Mouse (Mus musculus) liver, embryonic 11.5 days (tissue): ENCODE data around the gene Gm49337. TPM values are rescaled to one million over a fixed set of nuclear protein-coding genes. Genes with fewer than 3 reads are reported as not detected.
"Not testable (repeated sequence)": the region's sequence is repeated elsewhere in the genome, so short reads cannot be mapped to it uniquely, and the experiment has no call there.

Experiments
- ATAC-seq: fragments of 200-750 bp; cut with Nextera tagmentation; replicated peaks from 2 replicates; pipeline ENCODE4 v1.8.0; 2017; ENCODE audit warnings: moderate number of reproducible peaks, mild to moderate bottlenecking, moderate TSS enrichment, moderate library complexity; ENCODE audit not compliant: low FRiP score
- DNase-seq: peaks from one replicate; pipeline ENCODE4 v3.0.0-alpha.2; 2017; ENCODE audit warnings: low spot score
- H3K27ac ChIP-seq: fragments of 300-500 bp; sonication (generic); 2 replicates; pipeline ENCODE4 v1.5.1; 2014; ENCODE audit warnings: mild to moderate bottlenecking, low read depth, low read length, control low read depth
- H3K27me3 ChIP-seq: fragments of 300-500 bp; sonication (generic); replicated peaks from 2 replicates; pipeline ENCODE4 v1.6.1; 2014; ENCODE audit warnings: low read length, mixed read lengths; ENCODE audit not compliant: control insufficient read depth, insufficient read depth
- H3K36me3 ChIP-seq: fragments of 300-500 bp; sonication (generic); 2 replicates; pipeline ENCODE4 v1.6.1; 2014; ENCODE audit warnings: mild to moderate bottlenecking, low read length, moderate library complexity, mixed read lengths; ENCODE audit not compliant: control insufficient read depth, insufficient read depth
- H3K4me1 ChIP-seq: fragments of 300-500 bp; sonication (generic); replicated peaks from 2 replicates; pipeline ENCODE4 v1.6.1; 2014; ENCODE audit warnings: low read length, mixed read lengths; ENCODE audit not compliant: control insufficient read depth, insufficient read depth
- H3K4me2 ChIP-seq: fragments of 300-500 bp; sonication (generic); 2 replicates; pipeline ENCODE4 v1.6.1; 2014; ENCODE audit warnings: mild to moderate bottlenecking, control low read depth, moderate library complexity
- H3K4me3 ChIP-seq: fragments of 300-500 bp; sonication (generic); 2 replicates; pipeline ENCODE4 v1.5.1; 2014; ENCODE audit warnings: low read depth, low read length, control low read depth
- H3K9ac ChIP-seq: fragments of 300-500 bp; sonication (generic); 2 replicates; pipeline ENCODE4 v1.6.1; 2014; ENCODE audit warnings: low read depth, low read length, control low read depth
- H3K9me3 ChIP-seq: fragments of 300-500 bp; sonication (generic); 2 replicates; pipeline ENCODE4 v1.6.1; 2016; ENCODE audit warnings: low read length, inconsistent platforms, mixed read lengths; ENCODE audit not compliant: control insufficient read depth
- WGBS: fragments of 180-500 bp; shearing (Covaris S2); extraction: QIAGEN DNeasy Blood & Tissue Kit; methylation state at CpG from one replicate; pipeline ENCODE4 v1.1.7; 2014; 5-methylcytosine and 5-hydroxymethylcytosine counted together
- polyA plus RNA-seq: library from polyadenylated mRNA; unstranded; fragments of >200 nt; fragmentation: Nextera tagmentation; extraction: Ambion mirVana; gene quantifications from 2 replicates; pipeline ENCODE4 v1.2.1, GENCODE M21; 2014

The Gm49337 gene
- polyA plus RNA-seq, 1 experiment from 2014 or later = not detected

GRCm38 (mm10) chr4:116215895-116216605 lies 42.9 kb downstream of the Gm49337 start:
- no peak overlapping the region for H3K4me3 ChIP-seq
- DNase-seq (no peak), ATAC-seq (no peak)
- WGBS = 84% methylated on average over 2 of the region's 2 CpGs
- H3K27me3 ChIP-seq = no peaks in the 10 kb centered on the region
- no peaks in the 10 kb centered on the region for H3K36me3 ChIP-seq
- no peak overlapping the region for H3K9ac ChIP-seq
- no peaks in the 10 kb centered on the region for H3K9me3 ChIP-seq
- H3K27ac ChIP-seq = no peak overlapping the region
- H3K4me2 ChIP-seq = no peak overlapping the region
- peaks cover 3% of the 10 kb centered on the region; the same call in 1 of the 2 replicates for H3K4me1 ChIP-seq

GRCm38 (mm10) chr4:116217046-116217445 lies 43.9 kb downstream of the Gm49337 start:
- no peaks in the 10 kb centered on the region for H3K36me3 ChIP-seq
- WGBS = 44% methylated on average over 2 of the region's 2 CpGs
- no peaks in the 10 kb centered on the region for H3K27me3 ChIP-seq

GRCm38 (mm10) chr4:116217661-116218060 lies 44.5 kb downstream of the Gm49337 start:
- not testable (repeated sequence) for DNase-seq, H3K36me3 ChIP-seq, H3K9ac ChIP-seq, H3K4me2 ChIP-seq, H3K4me1 ChIP-seq, H3K4me3 ChIP-seq, H3K27ac ChIP-seq, H3K27me3 ChIP-seq, ATAC-seq, H3K9me3 ChIP-seq
- 94% methylated on average over 1 of the region's 1 CpGs for WGBS

More at GRCm38 (mm10) chr4:116217046-116217445, 43.9 kb downstream of the Gm49337 start:
- ATAC-seq = no peak
- Histone ChIP-seq H3K27ac (no peak overlapping the region), H3K4me1 (peaks cover 3% of the 10 kb centered on the region; the same call in 1 of the 2 replicates), H3K4me2 (no peak overlapping the region), H3K9ac (no peak overlapping the region), H3K4me3 (no peak overlapping the region), H3K9me3 (no peaks in the 10 kb centered on the region)
- DNase-seq = no peak

GRCm38 (mm10) chr4:116219056-116219455 lies 45.9 kb downstream of the Gm49337 start:
- Histone ChIP-seq H3K36me3 (no peaks in the 10 kb centered on the region), H3K27ac (no peak overlapping the region), H3K9me3 (no peaks in the 10 kb centered on the region), H3K9ac (no peak overlapping the region), H3K27me3 (no peaks in the 10 kb centered on the region), H3K4me3 (no peak overlapping the region), H3K4me1 (peaks cover 3% of the 10 kb centered on the region; the same call in 1 of the 2 replicates), H3K4me2 (no peak overlapping the region)
- ATAC-seq = no peak
- no peak for DNase-seq
- 86% methylated on average over 1 of the region's 1 CpGs for WGBS

- WGBS = 26% methylated on average over 6 of the region's 6 CpGs
- H3K4me2 ChIP-seq = peak overlapping the region; percentile 75
- DNase-seq = no peak
- peak overlapping the region; percentile 88 for H3K9ac ChIP-seq
- peaks cover 3% of the 10 kb centered on the region; the same call in 1 of the 2 replicates for H3K4me1 ChIP-seq
- H3K27ac ChIP-seq = peak overlapping the region; percentile 94
- H3K36me3 ChIP-seq = no peaks in the 10 kb centered on the region
- H3K27me3 ChIP-seq = no peaks in the 10 kb centered on the region
- peak overlapping the region; percentile 81 for H3K4me3 ChIP-seq
- no peak for ATAC-seq
- no peaks in the 10 kb centered on the region for H3K9me3 ChIP-seq
Measured at GRCm38 (mm10) chr4:116220071-116220650, 47.0 kb downstream of the Gm49337 start.

DNA sequence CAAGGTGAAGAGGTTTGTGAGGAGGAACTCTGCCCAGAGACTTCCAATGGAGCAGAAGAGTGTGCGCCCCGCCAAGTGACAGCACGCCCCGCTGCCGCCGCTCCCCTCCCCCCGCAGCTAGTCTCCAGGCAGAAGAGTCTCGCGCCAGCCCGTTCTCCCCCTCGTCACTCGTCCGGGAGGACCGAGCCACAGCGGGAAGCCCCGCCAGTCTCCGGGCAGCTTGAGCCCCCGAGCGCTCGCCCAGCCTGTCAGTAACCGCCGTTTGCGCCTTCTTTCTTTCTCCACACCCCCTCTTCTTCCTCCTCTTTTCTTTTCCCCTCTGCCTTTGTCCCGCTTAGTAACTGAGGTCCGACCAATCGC lies 47.6 kb downstream of the Gm49337 start:
- under 1% methylated on average over 26 of the region's 26 CpGs for whole genome bisulfite sequencing
- H3K4me1 ChIP-seq = peaks cover 3% of the 10 kb centered on the region; the same call in 1 of the 2 replicates
- H3K9ac ChIP-seq = peak overlapping the region; percentile 88
- H3K4me3 ChIP-seq = peak overlapping the region; percentile 81
- H3K27ac ChIP-seq = peak overlapping the region; percentile 94
- peak; percentile 67 for ATAC-seq
- H3K27me3 ChIP-seq = no peaks in the 10 kb centered on the region
- no peaks in the 10 kb centered on the region for H3K36me3 ChIP-seq
- peak overlapping the region; percentile 75 for H3K4me2 ChIP-seq
- no peaks in the 10 kb centered on the region for H3K9me3 ChIP-seq
- DNase-seq = no peak

DNA sequence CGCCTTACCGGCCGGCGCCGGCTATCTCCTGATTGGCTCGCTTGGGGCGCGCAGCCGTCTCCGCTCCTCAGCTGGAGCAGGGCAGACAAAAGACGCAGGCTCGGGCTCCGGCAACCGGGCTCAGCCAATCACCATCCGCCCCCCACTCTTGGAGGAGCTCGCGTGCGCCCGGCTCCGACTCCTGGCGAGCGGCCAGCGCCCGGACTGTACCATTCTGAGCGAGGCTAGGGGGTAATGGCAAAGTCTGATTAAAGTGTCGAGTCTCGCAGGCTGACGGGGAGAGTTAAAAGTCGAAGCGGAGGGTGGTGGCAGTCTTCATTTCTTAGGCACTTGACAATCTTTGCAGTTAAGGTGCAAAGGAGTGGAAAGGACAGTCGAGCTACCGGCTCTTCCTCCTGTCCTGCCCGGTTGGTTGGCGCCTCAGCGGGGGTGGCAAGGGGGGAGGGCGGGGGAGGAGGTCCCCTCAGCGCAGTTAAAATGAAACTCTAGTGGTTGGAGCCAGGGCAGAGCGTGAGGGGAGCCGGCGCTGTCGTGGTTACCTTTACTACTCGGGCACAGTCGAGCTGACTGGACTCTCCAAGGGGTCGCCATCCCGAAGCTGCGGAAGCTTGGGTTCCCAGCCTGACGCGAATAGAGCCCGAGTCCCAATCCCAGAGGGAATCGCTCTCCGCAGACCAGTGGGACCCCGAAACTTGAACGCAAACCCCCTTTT lies 48.1 kb downstream of the Gm49337 start, which contains the start of gene Pik3r3:
TSS of gene Pik3r3 (plus strand) at position 479 of the 712 bp plus-strand sequence.
- H3K4me2 ChIP-seq = peak within 1 kb of the TSS; percentile 91
- WGBS = under 1% methylated on average over 53 of the region's 53 CpGs
- H3K9me3 ChIP-seq = no peaks in the 10 kb centered on the region
- peak within 1 kb of the TSS; percentile 81 for H3K4me3 ChIP-seq
- peak within 1 kb of the TSS; percentile 94 for H3K27ac ChIP-seq
- peak within 1 kb of the TSS; percentile 88 for H3K9ac ChIP-seq
- peak; percentile 100 for ATAC-seq
- H3K4me1 ChIP-seq = peaks cover 3% of the 10 kb centered on the region; the same call in 1 of the 2 replicates
- peak; percentile 96 for DNase-seq
- no peaks in the 10 kb centered on the region for H3K27me3 ChIP-seq
- no peaks in the 10 kb centered on the region for H3K36me3 ChIP-seq

DNA sequence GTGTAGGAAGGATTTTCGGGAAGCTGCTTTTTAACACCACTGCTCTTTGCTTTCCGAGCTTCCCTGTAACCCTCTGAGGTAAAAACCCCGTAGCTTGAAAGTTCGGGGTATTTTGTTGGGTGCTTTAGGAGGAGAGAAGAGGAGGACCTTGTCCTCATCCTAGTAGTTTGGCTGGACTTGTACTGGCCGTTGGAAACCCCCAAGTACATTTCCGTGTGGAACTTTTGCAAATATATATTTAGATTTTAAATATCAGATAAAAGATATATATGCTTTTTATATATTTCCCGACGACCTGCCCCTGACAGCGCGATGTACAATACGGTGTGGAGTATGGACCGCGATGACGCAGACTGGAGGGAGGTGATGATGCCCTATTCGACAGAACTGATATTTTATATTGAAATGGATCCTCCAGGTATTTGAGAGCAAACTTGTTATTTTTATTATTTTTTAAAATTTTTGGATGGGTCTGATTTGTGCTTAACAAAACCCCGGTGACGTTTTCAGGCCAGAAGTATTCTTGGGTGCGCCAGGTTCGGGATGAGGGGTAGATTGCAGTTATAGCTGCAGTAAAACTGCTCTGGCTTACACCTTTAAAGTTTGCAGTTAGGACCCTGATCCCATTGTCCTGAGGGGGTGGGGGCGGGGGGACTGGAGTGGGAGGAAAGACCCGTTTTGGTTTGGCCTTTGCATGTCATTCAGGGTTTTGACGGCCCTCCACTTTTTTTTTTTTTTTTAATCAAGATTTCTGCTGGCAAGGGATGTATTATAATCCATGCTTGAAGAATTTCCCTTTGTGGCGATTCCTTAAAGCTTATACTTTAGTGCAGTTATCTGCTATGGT lies 49.0 kb downstream of the Gm49337 start:
- Histone ChIP-seq H3K27me3 (no peaks in the 10 kb centered on the region), H3K4me2 (peak overlapping the region; percentile 91), H3K9ac (peak overlapping the region; percentile 88), H3K27ac (peak overlapping the region; percentile 94), H3K36me3 (no peaks in the 10 kb centered on the region), H3K4me3 (peak overlapping the region; percentile 81), H3K9me3 (no peaks in the 10 kb centered on the region), H3K4me1 (peaks cover 3% of the 10 kb centered on the region; the same call in 1 of the 2 replicates)
- ATAC-seq (no peak), DNase-seq (peak; percentile 38)
- WGBS = under 1% methylated on average over 23 of the region's 23 CpGs
